Mouse (Mus musculus) MEL (cell line): Measurements from ENCODE around the gene Gadd45g. TPM values are rescaled to one million over a fixed set of nuclear protein-coding genes. Genes with fewer than 3 reads are reported as not detected.
A peak's percentile ranks its signal among the peaks of the same experiment; 100 is the strongest.

Source experiments
- DNase-seq: peaks from one replicate; pipeline ENCODE4 v3.0.0; 2011; ENCODE audit warnings: low read depth, low spot score
- H3K27ac ChIP-seq: 2 replicates; pipeline ENCODE4 v1.5.1; 2012; ENCODE audit warnings: low read depth, mild to moderate bottlenecking, control low read depth, low read length, moderate library complexity; ENCODE audit not compliant: control insufficient read depth
- H3K27me3 ChIP-seq, 2 experiments: fragments of 150-350 bp in 1 of 2; sonication (generic) in 1 of 2; 2 replicates each; pipeline ENCODE4 v1.6.1; 2012; ENCODE audit warnings: low read length in 2 of 2, mild to moderate bottlenecking in 2 of 2, improper control_type of control experiment in 1 of 2, moderate library complexity in 1 of 2; ENCODE audit not compliant: insufficient read depth in 2 of 2, control insufficient read depth in 1 of 2
- H3K36me3 ChIP-seq, 2 experiments: 2 replicates each; pipeline ENCODE4 v1.6.1; 2012 to 2014; ENCODE audit warnings: low read length in 2 of 2, improper control_type of control experiment in 1 of 2, inconsistent platforms in 1 of 2, mild to moderate bottlenecking in 1 of 2; ENCODE audit not compliant: insufficient read depth in 2 of 2, control insufficient read depth in 1 of 2
- H3K4me1 ChIP-seq, 2 experiments: fragments of 150-350 bp in 1 of 2; sonication (generic) in 1 of 2; 2 replicates each; pipeline ENCODE4 v1.6.1; 2012; ENCODE audit warnings: low read length in 2 of 2, improper control_type of control experiment in 1 of 2, mild to moderate bottlenecking in 1 of 2; ENCODE audit not compliant: insufficient read depth in 2 of 2, control insufficient read depth in 1 of 2
- H3K4me3 ChIP-seq, 2 experiments: fragments of 150-350 bp in 1 of 2; sonication (generic) in 1 of 2; 2 replicates each; pipeline ENCODE4 v1.5.1; 2012; ENCODE audit warnings: low read depth in 2 of 2, low read length in 2 of 2, mild to moderate bottlenecking in 2 of 2, moderate library complexity in 2 of 2, control low read depth in 1 of 2, improper control_type of control experiment in 1 of 2; ENCODE audit not compliant: control insufficient read depth in 1 of 2, insufficient read depth in 1 of 2
- H3K79me2 ChIP-seq: 2 replicates; pipeline ENCODE4 v1.6.1; 2012; ENCODE audit warnings: mild to moderate bottlenecking, low read length, moderate library complexity; ENCODE audit not compliant: control insufficient read depth, poor library complexity, insufficient read depth
- H3K9ac ChIP-seq: 2 replicates; pipeline ENCODE4 v1.6.1; 2012; ENCODE audit warnings: low read depth, mild to moderate bottlenecking, control low read depth, low read length, moderate library complexity; ENCODE audit not compliant: control insufficient read depth, poor library complexity, severe bottlenecking
- H3K9me3 ChIP-seq: fragments of 150-350 bp; sonication (generic); replicated peaks from 2 replicates; pipeline ENCODE4 v1.6.1; 2012; ENCODE audit warnings: mild to moderate bottlenecking, low read length, improper control_type of control experiment, moderate library complexity; ENCODE audit not compliant: insufficient read depth
- CTCF ChIP-seq, 3 experiments: IDR thresholded peaks in 2 of 3; conservative IDR thresholded peaks in 1 of 3; 2 replicates each; pipeline ENCODE4 v1.5.1; 2011 to 2012; ENCODE audit warnings: low read length in 3 of 3, low read depth in 2 of 3, mild to moderate bottlenecking in 2 of 3, improper control_type of control experiment in 1 of 3, inconsistent platforms in 1 of 3, mixed read lengths in 1 of 3, moderate library complexity in 1 of 3; ENCODE audit not compliant: control insufficient read depth in 1 of 3, insufficient read depth in 1 of 3, poor library complexity in 1 of 3, severe bottlenecking in 1 of 3
- EP300 ChIP-seq, 2 experiments: IDR thresholded peaks; 2 replicates each; pipeline ENCODE4 v1.6.1; 2011; ENCODE audit warnings: improper control_type of control experiment in 2 of 2, low read length in 2 of 2, low read depth in 1 of 2, mild to moderate bottlenecking in 1 of 2
- GATA1 ChIP-seq: IDR thresholded peaks from 2 replicates; pipeline ENCODE4 v1.6.1; 2011; ENCODE audit warnings: low read depth, low read length, improper control_type of control experiment
- MXI1 ChIP-seq: IDR thresholded peaks from 2 replicates; pipeline ENCODE4 v1.6.1; 2011; ENCODE audit warnings: mild to moderate bottlenecking, low read depth, low read length, improper control_type of control experiment
- MYB ChIP-seq: IDR thresholded peaks from 2 replicates; pipeline ENCODE4 v1.6.1; 2011; ENCODE audit warnings: mild to moderate bottlenecking, low read depth, low read length, improper control_type of control experiment
- RAD21 ChIP-seq: IDR thresholded peaks from 2 replicates; pipeline ENCODE4 v1.6.1; 2011; ENCODE audit warnings: mild to moderate bottlenecking, low read depth, low read length, improper control_type of control experiment
- SMC3 ChIP-seq: IDR thresholded peaks from 2 replicates; pipeline ENCODE4 v1.6.1; 2011; ENCODE audit warnings: low read depth, low read length, improper control_type of control experiment
- TBP ChIP-seq: IDR thresholded peaks from 2 replicates; pipeline ENCODE4 v1.8.0; 2011; ENCODE audit warnings: low read depth, low read length, improper control_type of control experiment
- USF1 ChIP-seq: IDR thresholded peaks from 2 replicates; pipeline ENCODE4 v1.6.1; 2014; ENCODE audit warnings: low read depth, mild to moderate bottlenecking, inconsistent platforms, low read length, improper control_type of control experiment, moderate library complexity
- ZC3H11A ChIP-seq: IDR thresholded peaks from 2 replicates; pipeline ENCODE4 v1.6.1; 2012; ENCODE audit warnings: low read depth, mild to moderate bottlenecking, inconsistent platforms, low read length, improper control_type of control experiment
- polyA plus RNA-seq, 2 experiments: library from polyadenylated mRNA; stranded (reverse) in 1 of 2; unstranded in 1 of 2; fragments of >175 nt in 1 of 2; fragments of >200 nt in 1 of 2; gene quantifications; 2 replicates each; pipeline versions ENCODE4 v1.2.1 to v1.2.4; 2012; ENCODE audit warnings: low replicate concordance in 2 of 2, low read depth in 1 of 2; ENCODE audit not compliant: insufficient read length in 2 of 2, insufficient read depth in 1 of 2, missing spikeins in 1 of 2
- total RNA-seq: library from RNA; depleted of rRNA; stranded (reverse); fragments of 300-350 nt; gene quantifications from 2 replicates; pipeline ENCODE4 v1.2.3, GENCODE M21; 2012

The Gadd45g gene
- total and polyA plus RNA-seq, 3 experiments: 7.2 to 11.0 TPM; not detected in 1

DNA sequence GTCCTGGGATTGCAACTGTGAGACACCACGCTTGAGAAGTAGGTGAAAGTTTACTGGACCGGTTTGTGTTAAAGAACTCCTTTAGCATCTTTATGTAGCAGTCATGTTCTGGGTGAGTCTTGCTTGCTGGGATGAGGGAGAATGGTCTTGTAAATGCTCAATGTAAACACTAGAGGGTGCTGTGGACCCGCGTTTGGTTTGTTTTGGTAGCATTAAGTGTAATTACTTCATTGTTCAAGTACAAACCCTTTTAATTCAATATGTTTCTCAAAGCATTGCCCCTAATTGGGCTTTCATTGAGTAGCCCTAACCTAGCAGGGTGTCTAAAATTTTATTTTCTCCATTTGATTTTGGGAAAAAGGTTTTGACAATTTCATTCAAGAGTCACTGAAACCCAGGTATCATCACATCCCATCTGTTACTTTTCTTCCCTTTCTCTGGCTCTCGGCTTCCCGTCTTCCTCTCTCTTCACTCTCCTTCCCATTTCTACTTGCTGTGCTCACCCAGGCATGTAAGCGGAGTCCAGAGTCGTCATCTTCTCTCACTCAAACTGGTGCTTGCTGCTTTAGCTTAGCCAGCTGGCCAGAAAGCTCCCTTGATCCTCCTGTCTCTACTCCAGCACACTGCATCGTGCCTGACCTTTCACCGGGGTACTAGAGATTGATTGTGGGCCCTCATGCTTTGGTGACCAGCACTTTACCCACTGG is 15.6 kb upstream of the Gadd45g start:
- Histone ChIP-seq H3K9ac (no peak overlapping the region), H3K4me1 (peaks cover 0 to 14% of the 10 kb centered on the region in 2 experiments; a peak in 1 of 4 replicates), H3K4me3 (no peak overlapping the region), H3K79me2 (no peaks in the 10 kb centered on the region), H3K36me3 (no peaks in the 10 kb centered on the region; a peak in 1 of 4 replicates), H3K27ac (no peak overlapping the region), H3K27me3 (no peaks in the 10 kb centered on the region), H3K9me3 (no peaks in the 10 kb centered on the region)
- no peak for TF ChIP-seq MYB
- TF ChIP-seq RAD21: peak; percentile 87
- peak; percentile 69 for TF ChIP-seq ZC3H11A
- TF ChIP-seq CTCF (IDR thresholded peaks at IDR 0.05 in 2 of 3, conservative IDR thresholded peaks at IDR 0.05 in 1 of 3; ENCODE audit: control insufficient read depth in 1 of 3, insufficient read depth in 1 of 3, low read depth in 2 of 3, low read length in 3 of 3, poor library complexity in 1 of 3, severe bottlenecking in 1 of 3): peak; percentile 59 to 89 (median 89)
- TF ChIP-seq SMC3: peak; percentile 71
- DNase-seq: peak; percentile 82

- Histone ChIP-seq H3K4me1 (peaks cover 0 to 14% of the 10 kb centered on the region in 2 experiments; a peak in 1 of 4 replicates), H3K9ac (no peak overlapping the region), H3K27ac (no peak overlapping the region), H3K4me3 (no peak overlapping the region), H3K27me3 (no peaks in the 10 kb centered on the region), H3K79me2 (no peaks in the 10 kb centered on the region), H3K9me3 (no peaks in the 10 kb centered on the region), H3K36me3 (no peaks in the 10 kb centered on the region; a peak in 1 of 4 replicates)
- no peak for DNase-seq
- TF ChIP-seq USF1 (no peak), MXI1 (no peak), TBP (no peak), CTCF (IDR thresholded peaks at IDR 0.05 in 2 of 3, conservative IDR thresholded peaks at IDR 0.05 in 1 of 3; ENCODE audit: control insufficient read depth in 1 of 3, insufficient read depth in 1 of 3, low read depth in 2 of 3, low read length in 3 of 3, poor library complexity in 1 of 3, severe bottlenecking in 1 of 3) (peak in 1 of 3 experiments; percentile 38; a peak in 2 of 6 replicates), RAD21 (peak; percentile 39), EP300 (IDR thresholded peaks at IDR 0.05; ENCODE audit: low read depth in 1 of 2, low read length in 2 of 2) (no peak)
Measured at GRCm38 (mm10) chr13:51832491-51832890, 14.0 kb upstream of the Gadd45g start.

GRCm38 (mm10) chr13:51833611-51834010 is 12.9 kb upstream of the Gadd45g start:
- TF ChIP-seq GATA1: no peak
- TF ChIP-seq, all 39 proteins: peak for 0
- Histone ChIP-seq H3K9me3 (no peaks in the 10 kb centered on the region), H3K27me3 (no peaks in the 10 kb centered on the region), H3K4me1 (peaks cover 0 to 14% of the 10 kb centered on the region in 2 experiments; a peak in 1 of 4 replicates), H3K9ac (no peak overlapping the region), H3K36me3 (no peaks in the 10 kb centered on the region; a peak in 1 of 4 replicates), H3K27ac (no peak overlapping the region), H3K4me3 (no peak overlapping the region), H3K79me2 (no peaks in the 10 kb centered on the region)
- no peak for DNase-seq
